Mouse (Mus musculus): Measurements from ENCODE around the gene Olfr148.

The Olfr148 gene

GRCm38 (mm10) chr9:39610355-39610754 is at the start of gene Olfr148:
Olfr148 (plus strand) TSS chr9:39610655.
- DNase-seq = no peak

DNA sequence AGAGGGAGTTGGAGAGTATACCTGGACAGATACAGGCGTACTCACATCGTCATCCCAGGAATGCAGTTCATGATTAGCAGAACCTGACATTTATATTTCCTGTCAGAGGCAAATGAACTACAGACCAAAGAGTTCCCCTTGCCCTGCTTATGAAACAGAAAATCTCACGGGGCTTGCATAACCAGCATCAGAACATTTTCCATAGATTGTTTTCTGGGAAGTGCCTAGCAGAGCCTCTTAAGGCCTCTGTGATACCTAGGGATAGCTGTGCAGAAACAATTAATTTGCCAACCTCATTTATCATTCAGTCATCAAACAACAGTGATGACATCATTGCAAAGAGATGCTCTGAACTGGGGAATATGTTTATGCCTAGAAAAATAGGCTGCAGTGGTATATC is 35.0 kb upstream of the Olfr148 start, which contains the start of gene Olfr959:
TSS of gene Olfr959 (minus strand) at position 101 of the 400 bp plus-strand sequence.
- DNase-seq = no peak

DNA sequence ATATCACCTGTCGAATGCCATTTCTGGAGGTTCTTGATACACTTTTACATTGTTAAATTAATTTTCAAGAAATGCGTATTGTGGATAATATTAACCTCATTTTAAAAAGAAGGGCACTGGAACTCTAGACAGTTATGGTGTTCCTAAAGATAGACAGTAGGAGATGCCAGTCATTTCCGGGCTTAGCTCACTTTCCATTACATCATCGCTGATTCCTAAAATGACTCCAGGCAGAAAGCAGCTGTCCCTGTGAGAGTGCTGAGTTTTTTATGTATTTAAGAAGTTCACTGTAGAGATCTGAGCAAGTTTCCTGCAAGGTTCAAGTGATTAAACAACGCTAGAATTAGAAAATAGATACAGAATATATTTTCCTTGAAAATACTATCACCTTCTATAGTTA is 33.4 kb upstream of the Olfr148 start:
- no peak for DNase-seq

- DNase-seq = peak; percentile 17 to 30
Observed at GRCm38 (mm10) chr9:39602536-39603332, 7.7 kb upstream of the Olfr148 start.

DNA sequence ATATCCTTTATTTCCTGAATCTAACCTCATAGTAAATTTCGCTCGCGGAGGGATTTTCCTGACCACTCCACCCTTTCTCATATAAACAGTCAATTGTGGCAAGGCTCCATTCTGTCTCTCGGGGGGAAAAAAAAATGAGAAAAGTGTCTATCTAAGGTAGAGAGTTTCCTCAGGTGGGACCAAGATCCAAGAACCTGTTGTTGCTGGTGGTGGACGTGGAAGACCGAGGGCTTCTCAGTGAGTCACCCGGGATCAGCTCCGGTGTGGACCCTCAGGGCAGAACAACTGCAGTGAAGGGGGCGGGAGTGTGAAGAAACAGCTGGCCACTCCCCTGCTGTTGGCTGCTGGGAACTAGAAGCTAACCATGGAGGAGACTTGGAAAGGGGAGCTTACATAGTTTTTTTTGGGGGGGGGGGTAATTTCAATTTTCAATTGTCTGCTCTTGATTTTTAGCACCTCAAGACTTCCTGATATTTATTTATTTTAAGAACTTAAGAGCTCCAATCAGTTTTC is 7.1 kb upstream of the Olfr148 start:
- DNase-seq = peak; percentile 1 to 2

- peak; percentile 1 for DNase-seq
Observed at GRCm38 (mm10) chr9:39603999-39604453, 6.4 kb upstream of the Olfr148 start, which contains the start of gene AW551984. AW551984 (minus strand) TSS chr9:39604403.

DNA sequence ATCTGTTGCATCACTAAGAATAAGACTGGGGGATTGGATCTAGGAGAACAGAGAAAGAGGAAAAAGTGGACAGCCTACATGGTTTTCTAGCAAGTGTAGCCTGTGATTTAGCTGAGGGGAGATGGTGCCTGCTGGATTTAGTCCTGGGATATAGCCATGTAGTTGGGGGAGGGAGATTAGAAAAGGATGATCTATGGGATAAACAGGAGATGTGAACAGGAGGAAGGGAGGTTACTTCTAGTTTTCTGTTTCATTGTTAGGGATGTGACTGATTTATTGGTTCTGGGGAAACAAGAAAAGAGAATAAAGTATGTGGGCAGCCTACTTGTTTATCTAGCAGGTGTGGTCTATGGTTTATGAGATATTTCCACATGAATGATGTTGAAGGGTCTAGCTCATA is 2.0 kb upstream of the Olfr148 start:
- DNase-seq = no peak

- peak; percentile 31 to 45 for DNase-seq
Observed at GRCm38 (mm10) chr9:39611953-39612352, 1.5 kb downstream of the Olfr148 start.

DNA sequence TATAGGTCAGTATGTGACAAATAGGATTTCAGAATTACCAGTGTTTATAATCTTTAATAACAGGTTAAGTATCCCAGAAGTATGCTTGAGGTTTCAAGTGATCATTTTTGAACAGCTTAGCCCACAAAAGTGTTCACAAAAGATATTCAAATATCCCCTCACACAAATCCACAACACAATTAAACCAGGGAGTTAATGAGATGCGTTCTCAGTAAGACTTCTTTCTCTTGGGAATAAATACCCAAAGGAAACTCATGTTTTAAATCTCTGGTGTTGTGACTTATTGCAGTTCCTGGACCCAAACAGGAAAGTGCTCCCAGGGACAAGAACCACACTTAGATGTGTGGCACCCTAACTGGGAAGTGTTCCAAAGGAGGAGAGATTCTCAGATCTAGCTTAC is 10.6 kb downstream of the Olfr148 start, which contains the start of gene Olfr960:
TSS of gene Olfr960 (plus strand) at position 301 of the 400 bp plus-strand sequence.
- DNase-seq = no peak

DNA sequence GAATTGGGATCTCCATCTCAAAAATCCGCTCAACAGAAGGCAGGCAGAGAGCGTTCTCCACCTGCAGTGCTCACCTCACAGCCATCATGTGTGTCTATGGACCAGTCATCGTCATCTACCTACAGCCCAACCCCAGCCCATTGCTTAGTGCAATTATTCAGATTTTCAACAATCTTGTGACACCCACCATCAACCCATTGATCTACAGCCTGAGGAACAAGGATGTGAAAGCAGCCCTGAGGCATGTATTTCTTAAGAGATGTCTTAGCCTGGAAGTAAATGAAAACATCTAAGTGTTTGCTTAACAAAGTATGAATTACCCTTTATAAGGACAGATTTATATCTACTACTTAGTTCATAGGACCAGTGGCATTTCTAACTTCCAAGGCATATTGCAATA is 13.3 kb downstream of the Olfr148 start:
- DNase-seq = no peak

GRCm38 (mm10) chr9:39624711-39625110 is 14.3 kb downstream of the Olfr148 start:
- DNase-seq = no peak

- no peak for DNase-seq
Observed at GRCm38 (mm10) chr9:39629069-39629468, 18.6 kb downstream of the Olfr148 start.

DNA sequence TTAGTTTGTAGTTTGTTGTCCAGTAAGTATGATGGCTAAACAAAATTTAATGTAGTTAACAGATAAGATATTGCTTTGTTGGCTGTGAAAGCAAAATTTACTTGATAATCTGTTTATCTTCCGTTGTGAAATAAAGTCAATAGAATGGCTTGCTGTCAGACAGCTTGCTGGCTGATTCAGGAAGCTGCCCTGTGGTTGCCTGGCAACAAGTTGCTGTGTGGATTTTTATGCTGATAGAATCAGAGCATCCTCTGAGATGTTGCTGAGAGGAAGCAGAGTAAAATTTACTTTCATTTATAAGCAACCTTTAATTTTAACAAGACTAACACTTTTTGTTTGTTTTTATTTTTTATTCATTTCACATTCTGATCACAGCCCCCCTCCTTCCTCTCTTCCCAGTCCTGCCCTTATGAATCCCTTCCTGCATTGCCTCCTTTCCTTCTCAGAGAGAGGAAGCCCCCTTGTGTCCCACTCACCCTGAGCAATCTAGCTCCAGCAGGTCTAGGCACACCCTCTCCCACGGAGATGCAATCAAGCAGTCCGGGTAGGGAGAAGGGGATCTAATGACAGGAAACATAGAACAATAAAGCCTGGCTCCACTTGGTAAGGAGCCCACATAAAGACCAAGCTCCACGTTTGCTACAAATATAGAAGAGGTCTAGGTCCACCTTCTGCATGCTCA is 23.6 kb downstream of the Olfr148 start:
- no peak for DNase-seq

GRCm38 (mm10) chr9:39644785-39645184 is 34.3 kb downstream of the Olfr148 start, which contains the start of gene Olfr961:
Olfr961 (plus strand) TSS chr9:39645085.
- DNase-seq = no peak

GRCm38 (mm10) chr9:39647382-39647781 is 36.9 kb downstream of the Olfr148 start:
- DNase-seq = no peak

GRCm38 (mm10) chr9:39654756-39655396 is 44.4 kb downstream of the Olfr148 start:
- no peak for DNase-seq

Data from cerebellum, postnatal 14 days (tissue).